Mouse (Mus musculus) frontal cortex, postnatal 10 days (tissue): Measurements from ENCODE around the gene Apbb1ip.

ENCODE experiments used
- DNase-seq, 2 experiments: peaks; one replicate each; pipeline ENCODE4 v3.0.0; 2022; ENCODE audit warnings: low spot score in 2 of 2, mixed read lengths in 1 of 2

Apbb1ip gene

DNA sequence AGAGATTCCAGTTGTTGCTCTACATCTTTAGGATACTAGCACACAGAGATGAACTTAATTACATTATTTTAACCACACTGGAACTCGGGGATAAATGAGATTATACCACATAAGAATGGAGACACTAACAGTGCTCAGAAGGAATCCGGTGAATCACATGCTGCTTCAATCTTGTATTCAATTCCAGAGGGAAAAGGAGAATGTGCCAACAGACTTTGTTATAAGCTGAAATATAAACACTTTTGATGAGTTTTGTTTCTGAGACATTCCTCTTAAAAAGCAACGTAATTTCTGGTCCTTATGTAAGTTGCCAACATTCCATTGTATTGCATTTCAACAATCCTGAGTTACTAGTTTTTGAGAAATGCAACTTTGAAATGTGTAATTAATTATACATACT is 1.8 kb downstream of the Apbb1ip start:
- no peak for DNase-seq

DNA sequence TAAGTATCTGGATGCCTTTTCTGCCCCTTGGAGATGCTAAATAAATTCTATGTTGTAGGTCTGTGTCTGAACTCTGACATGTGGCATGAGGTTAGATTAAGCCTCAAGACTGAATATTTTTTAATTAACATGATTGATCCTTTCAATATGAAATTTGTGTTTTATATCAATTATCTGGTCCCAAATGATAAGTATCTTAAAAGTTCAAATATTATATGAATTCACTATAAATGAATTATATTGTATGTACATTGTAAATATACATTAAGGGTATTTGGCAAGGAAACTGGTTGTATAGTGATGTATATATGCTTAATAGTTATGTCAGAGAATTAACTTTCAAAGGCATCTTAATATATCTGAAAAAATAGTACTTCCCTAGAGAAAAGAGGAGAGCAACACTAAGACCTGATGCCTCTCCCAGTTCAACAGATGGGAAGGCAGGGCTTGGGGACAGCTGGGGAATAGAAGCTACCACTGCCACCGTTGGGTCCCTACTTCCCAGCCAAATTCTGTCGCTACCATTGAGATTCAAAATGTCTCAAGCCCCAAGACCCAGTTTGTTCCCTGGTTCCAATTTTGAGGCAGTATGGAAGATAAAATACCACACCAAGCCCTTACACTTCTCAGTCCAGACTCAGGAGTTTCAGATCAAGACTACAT is 2.8 kb downstream of the Apbb1ip start:
- no peak for DNase-seq

DNA sequence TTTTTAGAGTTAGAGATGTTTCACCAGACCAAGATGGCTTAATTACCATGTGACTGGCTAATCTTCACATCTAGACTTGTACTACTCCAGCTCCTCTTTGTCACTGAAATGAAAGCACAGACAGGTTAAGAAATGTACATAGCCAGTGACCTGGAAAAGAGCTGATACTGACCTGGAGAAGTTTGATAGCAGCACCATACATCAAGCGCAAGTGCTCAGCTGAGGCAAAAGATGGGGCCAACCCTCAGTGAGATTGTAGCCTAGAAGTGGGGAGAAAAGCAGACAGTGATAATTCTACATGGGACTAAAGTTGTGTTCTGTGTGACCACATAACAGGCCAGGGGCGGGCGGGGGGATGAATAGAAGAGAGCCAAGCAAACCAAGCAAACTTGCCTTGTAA is 3.9 kb downstream of the Apbb1ip start:
- DNase-seq: no peak

DNA sequence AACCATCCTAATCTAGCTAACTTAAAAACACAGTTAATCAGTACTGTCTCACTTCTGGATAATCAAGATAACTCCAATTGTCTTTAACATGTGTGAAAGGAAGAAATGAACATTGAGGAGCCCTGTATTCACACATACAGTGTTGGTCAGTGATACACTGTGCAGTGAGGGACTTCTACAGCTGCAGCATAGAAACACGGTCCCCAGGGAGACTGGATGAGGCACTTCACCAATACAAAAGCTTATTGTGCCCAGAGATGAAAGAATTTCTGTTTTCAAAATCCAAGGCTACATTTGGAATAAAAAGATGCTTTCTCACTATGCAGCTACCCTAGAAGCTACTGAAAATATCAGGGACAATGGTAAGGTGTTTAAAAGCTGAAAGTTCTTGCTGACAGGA is 7.0 kb downstream of the Apbb1ip start:
- DNase-seq: no peak

DNA sequence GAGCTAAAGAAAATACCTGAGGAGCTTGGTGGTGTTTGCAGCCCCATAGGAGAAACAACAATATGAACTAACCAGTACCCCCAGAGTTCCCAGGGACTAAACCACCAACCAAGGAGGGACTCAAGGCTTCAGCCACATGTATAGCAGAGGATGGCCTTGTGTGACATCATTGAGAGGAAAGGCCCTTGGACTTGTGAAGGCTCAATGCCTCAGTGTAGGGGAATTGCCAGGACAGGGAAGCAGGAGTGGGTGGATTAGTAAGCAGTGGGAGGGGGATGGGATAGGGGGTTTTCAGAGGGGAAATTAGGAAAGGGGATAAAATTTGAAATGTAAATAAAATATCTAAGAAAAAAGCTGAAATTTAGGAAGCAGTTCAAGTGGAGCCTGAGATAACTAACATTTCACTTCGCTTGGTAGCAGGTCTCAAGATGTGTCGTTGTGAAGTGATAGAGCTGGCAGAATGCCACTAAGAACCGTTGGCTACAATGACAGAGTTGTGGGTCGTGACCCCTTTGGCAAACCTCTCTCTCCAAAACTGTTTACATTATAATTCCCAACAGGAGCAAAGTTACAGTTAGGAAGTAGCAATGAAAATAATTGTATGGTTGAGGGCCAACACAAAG is 7.6 kb downstream of the Apbb1ip start:
- DNase-seq: no peak

DNA sequence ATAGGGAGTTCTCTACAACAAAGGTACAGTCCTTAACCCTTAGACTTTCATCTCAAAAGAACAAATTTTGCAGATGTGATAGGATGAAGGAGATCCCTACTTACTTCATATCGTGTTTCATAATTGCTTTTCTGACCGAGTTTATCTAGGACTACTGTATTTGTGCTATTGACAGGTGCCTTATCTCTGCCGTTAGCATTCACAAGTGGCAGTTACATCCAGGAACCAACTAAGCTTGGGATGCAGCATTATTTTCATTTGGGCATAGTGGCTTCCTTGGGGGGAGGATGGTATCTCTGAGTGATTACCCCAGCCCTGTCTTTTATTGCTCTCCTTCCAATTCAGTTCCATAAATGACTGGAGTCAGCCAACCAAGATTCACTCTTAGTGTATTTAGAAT is 8.2 kb downstream of the Apbb1ip start:
- no peak for DNase-seq

DNA sequence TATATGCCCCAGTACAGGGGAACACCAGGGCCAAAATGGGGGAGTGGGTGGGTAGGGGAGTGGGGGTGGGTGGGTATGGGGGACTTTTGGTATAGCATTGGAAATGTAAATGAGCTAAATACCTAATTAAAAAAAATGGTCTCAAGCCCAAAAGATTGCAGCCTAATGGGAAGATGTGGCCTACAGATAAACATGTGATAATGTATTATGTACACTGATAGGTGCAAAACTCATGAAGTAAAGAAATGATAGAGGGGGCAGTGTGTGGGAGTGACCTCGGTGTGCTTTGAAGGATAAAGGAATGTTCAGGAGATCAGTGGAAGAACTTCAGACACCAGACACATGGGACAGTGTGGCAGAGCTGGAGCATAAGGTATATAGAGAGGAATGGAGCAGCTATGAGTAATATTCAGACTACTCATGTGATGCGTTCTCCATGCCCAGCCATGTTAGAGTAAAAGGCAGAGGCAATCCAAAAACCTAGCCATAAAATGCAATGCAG is 9.3 kb downstream of the Apbb1ip start:
- DNase-seq: no peak

DNA sequence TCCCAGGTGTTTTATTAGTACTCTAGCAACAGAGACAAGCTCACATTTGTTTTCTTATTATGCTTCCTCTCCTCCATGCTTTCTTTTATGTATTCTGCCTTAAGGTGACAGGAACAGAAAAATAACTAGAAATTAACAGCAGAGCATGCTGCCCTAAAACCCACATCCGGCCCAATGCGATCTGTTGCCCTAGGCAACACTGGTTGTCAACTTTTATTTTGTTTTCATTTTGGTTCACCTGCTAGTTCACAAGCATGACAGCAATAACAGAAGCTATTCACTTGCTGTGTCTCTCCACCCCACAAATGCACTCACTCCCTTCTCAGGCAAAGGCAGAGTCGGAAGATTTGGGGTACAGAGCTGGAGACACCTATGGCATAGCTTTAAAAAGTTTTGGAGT is 10.3 kb downstream of the Apbb1ip start:
- no peak for DNase-seq

DNA sequence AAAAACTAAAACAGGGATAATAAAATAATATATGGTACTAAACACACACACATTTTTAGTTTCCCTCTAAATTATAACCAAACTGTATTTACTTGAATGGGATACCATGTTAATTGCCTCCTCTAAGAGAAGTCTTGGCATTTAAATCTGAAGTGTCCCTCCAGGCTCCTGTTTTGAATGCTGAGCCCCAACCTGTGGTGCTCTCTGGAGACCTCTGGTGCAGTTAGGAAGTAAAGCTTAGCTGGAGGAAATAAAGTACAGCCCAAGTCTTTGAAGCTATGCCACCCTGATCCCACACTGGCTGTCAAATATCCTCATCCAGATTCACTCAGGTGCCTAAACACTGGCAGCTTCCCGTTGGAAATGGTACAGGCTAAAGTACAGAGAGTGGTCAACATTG is 10.9 kb downstream of the Apbb1ip start:
- no peak for DNase-seq

DNA sequence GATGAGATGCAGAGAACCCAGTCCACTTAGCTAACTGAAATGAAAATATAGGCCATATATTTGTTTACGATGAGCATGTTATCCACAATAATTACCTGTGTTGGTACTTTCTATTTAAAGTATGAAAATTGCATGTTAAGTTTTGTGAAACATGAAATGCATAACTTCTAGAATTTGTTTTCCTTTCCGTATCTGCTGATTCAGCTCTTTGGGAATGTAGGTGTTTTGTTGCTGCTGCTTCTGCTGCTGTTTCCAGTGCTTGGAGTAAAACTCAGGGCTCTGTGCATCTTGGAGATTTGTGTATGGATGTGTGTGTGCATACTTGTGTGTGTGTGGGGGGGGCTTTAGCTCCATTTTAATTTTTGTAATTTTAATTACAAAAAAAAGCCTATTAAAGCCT is 14.8 kb downstream of the Apbb1ip start:
- DNase-seq: no peak

DNA sequence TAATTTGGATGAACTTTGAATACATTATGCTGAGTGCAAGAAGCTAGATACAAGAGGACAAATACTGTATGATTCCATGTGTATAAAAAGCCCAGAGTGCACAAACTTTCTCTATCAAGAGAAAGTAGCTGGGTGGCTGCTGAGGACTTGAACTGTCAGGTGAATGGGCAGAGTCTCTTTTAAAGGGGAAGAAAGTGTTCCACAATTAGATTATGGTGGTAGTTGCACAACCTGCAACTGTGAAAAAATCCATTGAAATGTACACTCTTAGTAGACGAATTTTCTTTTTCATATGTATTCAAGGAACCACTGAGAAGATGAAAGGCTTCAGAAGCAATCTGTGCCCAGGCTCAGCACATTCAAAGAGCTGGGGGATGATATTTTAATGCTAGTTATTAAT is 15.7 kb downstream of the Apbb1ip start:
- DNase-seq: no peak

DNA sequence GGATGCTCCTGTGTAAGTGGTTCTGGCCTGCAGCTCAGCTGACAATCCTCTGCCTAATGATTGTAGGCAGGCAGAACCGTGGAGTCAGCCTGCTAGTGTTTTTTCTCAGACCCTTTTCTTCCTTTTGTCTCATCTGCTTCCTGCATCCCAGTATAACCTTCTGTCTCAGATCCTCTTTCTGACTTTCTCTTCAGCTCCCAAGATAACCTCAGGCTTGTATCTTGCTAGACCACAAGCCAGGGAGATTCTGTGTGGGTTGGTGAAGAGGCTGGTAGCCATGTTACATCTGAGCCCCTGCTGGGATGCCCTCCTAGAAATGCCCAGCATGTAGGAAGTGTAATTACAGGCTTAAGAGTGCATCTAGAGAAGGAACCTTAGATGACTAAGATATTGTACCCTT is 16.5 kb downstream of the Apbb1ip start:
- peak in 1 of 2 experiments; percentile 9 for DNase-seq

DNA sequence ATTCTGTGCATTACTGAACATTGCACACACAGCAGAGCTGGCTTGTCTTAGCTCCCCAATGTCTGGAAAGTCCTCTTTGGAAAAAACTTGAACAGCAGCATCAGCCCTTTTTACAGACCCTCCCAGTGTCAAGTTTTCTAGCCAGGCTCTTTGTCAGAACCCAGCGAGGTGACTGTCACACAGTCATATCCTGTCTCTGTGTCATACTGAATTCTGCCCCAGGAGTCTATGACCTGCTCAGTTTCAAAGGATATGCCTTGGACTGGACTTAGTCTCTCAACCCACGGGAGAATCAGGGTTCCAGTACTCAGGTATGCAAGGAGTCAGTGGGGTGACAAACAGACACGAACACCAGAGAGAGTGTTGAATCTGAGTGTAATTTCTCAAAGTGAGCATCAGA is 21.2 kb downstream of the Apbb1ip start:
- DNase-seq: no peak

DNA sequence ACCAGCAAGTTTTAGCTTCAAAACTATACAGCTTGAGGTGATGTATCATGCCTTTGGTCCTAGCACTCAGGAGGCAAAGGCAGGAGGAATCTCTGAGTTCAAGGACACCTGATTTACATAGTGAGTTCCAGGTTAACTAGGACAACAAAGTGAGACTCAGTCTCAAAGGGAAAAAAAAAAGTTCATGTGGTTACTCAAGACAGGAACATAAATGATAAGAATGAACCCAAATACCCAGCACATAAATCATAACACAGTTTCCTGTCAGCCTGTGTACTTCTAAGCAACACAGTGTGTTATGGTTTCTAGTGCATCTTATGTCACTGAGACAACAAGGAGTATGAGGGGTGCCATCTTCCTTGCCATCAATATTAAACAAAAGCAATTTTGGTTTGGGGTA is 22.6 kb downstream of the Apbb1ip start:
- DNase-seq: no peak

DNA sequence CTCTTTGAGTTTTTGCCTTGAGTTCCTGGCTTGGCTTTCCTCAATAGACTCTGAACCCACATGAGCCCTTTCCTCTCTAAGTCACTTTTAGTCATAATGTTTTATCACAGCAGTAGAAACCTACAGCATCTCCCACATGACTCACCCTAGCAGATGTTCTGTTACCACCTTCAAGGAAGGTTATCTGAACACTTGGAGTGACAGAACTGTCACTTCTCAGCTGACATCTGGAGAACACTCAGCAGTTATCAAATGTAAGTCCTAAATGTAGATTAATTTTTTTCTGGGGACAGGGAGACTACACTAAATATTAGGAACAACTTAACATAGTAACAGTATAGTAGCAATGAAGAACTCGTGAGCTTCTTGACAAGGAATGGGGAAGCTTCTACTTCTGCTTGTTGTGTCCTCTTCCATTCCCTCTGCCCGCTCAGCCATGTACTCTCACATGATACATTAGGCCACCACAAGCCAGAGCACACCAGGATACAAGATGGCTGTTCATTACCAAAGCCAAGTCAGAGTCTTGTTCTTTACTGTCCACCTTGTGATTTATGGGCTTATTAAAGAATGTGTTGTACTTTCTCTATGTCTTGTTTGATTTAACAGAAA is 25.6 kb downstream of the Apbb1ip start:
- DNase-seq: no peak

DNA sequence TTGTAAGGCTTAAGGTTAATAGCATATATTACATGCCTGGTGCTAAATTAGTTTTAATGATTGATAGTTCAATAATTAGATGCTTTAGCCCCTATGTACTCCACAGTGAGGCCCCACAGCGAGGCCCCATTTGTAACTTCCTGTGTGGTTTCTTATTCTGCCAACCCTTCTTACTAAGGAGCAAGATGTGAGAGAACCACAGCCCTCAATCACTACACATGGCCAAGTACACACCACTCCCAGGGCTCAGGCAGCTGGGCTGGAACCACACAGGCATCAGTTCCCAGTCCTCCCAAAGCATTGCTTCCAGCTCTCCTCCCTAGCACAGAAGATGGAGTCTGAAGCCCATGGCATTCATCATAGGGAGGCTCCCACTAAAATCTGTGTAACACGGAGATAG is 31.7 kb downstream of the Apbb1ip start:
- no peak for DNase-seq

DNA sequence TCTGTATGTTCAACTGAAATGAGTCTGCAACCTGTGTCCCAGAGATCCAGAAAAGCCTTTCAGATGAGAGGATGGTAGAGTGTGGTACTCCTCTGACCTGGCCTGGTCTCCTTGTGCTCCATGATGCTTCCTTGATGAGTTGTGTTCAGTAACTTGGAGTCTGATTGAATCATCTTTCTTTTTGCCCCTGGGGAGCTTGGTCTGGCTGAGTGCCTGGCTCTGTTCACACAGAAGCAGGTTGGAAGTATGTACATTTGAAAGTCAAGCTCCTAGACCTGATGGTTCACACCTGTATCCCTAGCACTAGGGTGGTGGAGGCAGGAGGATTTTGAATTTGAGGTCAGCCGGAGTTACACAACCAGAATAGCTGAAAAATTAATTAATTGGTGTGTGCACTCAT is 32.7 kb downstream of the Apbb1ip start:
- DNase-seq: no peak

DNA sequence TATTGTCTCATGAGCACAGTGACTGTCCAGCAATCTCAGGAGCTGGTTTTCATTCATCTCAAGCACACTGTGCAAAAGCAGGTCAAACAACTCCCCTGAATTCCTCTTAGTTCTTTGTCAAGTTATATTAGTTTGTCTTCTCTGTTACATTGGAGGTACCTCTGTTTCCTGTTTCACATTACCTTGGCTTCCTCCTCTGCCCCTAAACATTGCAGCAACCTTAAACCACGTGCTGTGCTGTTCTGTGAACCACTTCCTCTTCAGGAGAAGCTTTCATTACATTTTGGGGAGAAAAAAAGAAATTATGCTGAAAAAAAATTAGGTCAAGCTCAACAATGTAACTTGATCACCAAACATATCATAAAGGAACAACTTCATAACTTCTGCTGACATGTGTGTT is 33.4 kb downstream of the Apbb1ip start:
- DNase-seq: no peak

DNA sequence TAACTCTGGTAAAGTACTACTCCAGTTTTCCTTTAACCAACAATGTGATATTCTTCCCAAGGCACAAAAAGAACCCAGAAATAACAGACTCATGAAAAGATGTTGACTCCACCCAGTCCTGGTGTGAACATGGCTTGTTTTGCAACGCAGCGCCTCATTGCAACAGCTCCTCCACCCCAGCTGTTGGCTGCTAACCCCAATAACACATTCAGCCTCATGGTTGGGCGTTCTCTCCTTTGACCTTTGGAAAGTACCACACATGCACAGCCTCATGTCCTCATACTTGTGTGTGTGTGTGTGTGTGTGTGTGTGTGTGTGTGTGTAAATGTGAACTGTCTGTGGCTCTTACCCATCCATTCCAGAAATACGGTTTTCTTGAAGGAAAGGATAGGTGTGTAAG is 37.0 kb downstream of the Apbb1ip start:
- DNase-seq: no peak

DNA sequence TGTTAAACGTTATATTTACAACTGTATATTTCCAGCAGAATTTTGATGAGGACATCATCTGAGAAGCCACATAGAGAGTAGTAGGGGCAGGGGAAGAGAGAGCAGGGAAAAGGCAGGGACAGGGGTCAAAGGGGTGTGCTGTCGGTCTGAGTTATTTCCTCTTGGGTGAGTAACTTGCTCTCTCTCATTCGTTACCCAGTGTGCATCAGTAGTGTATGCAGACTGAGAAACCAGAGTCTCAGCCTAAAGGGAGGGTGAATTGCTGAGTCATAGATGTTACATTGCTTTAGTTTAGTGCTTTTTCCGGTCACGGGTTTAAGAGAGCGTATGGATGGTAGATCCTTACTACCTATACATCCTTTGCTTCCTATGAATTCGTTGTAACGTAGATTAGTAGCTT is 37.6 kb downstream of the Apbb1ip start:
- no peak for DNase-seq

DNA sequence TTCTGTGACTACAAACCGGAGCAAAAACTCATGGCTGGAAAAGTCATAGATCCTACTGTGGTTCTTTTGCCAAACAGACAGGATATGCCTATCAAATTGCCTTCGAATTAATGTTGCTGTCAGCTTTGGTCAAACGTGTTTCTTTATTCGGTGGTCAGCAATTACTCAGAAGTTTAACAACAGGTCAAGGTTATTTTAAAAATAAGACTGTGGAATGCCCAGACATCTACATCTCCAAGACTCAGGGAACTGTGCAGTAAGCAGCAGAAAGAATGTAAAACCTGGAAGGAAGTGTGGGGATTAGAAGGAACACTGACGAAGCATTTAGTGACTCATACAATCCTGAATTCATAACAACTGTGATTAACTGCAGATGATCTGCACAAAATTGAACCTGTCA is 40.0 kb downstream of the Apbb1ip start:
- DNase-seq: no peak

DNA sequence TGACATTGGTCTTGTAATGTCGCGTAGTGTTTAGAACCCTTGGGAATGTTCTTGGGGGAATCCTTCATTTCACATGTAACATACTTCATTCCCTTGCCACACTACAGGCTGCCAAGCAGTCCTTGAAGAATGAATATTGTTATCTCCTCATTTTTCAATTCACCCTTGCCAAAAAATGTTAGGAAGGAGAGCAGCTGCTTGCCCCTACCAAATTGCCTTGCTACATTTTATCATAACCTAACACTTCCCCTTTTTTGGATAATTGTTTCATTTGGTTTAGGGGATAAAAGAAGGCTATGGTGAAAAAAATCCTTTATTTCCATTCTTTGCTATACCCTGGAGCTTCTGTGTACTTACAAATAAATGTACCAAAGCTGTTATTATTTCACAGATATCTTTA is 41.8 kb downstream of the Apbb1ip start:
- DNase-seq: no peak

DNA sequence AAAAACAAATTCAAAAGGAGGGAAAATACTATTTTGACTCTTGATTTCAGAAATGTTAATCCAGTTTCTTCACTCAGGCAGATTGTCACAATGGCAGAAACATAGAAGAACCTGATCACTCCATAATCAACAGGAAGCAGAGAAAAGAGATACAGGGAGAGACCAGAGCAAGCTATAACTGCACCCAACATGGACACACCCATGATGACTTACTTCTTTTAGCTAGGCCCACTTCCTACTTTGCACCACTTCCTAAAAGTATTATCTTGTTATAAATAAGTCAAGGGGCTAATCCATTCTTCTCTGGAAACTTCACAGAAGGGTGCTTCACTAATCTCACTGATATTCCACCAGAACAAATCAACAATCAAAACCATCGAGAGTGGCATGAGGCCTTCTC is 42.3 kb downstream of the Apbb1ip start:
- no peak for DNase-seq
